Mouse (Mus musculus) cerebellum, adult 2 months (tissue): ENCODE results near the gene Pofut1.

Experiments
- CTCF ChIP-seq: fragments of 200-500 bp; IDR thresholded peaks from 2 replicates; pipeline ENCODE4 v1.5.1; 2011; ENCODE audit warnings: low read depth, mild to moderate bottlenecking, control low read depth, low read length, moderate library complexity, borderline replicate concordance; ENCODE audit not compliant: insufficient read depth
- POLR2A ChIP-seq: fragments of 200-500 bp; IDR thresholded peaks from 2 replicates; pipeline ENCODE4 v1.6.1; 2011; ENCODE audit warnings: low read length, control low read depth, borderline replicate concordance; ENCODE audit not compliant: insufficient read depth

DNA sequence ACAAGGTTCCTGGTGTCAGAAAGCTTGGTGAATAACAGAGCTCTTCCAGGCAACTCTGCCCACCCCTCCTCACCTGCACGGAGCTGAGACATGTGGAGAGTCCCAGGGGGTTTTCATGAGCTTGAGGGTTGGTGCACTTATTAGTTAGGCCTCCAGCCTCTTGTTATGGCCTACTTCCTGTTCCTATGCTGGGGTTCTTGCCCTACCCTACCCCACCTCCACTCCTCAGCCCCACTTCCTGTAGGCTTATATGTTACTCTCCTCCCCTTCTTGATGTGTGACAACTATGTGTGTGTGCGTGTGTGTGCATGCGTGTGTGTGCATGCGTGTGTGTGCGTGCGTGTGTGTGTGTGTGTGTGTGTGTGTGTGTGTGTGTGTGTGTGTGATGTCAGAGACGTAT is 21.7 kb downstream of the Pofut1 start:
- no peak for TF ChIP-seq CTCF
- TF ChIP-seq POLR2A: no peak
